Mouse (Mus musculus) small intestine, adult 2 months (tissue): ENCODE results near the gene Myh4. TPM values are rescaled to one million over a fixed set of nuclear protein-coding genes. Genes with fewer than 3 reads are reported as not detected.

Experiments
- H3K27ac ChIP-seq: fragments of 200-500 bp; 2 replicates; pipeline ENCODE4 v1.5.1; 2012; ENCODE audit warnings: low read depth, low read length, control low read depth, inconsistent platforms; ENCODE audit not compliant: insufficient read depth
- H3K27me3 ChIP-seq: fragments of 200-500 bp; 2 replicates; pipeline ENCODE4 v1.6.1; 2012; ENCODE audit warnings: mild to moderate bottlenecking, moderate library complexity, low read length, inconsistent platforms; ENCODE audit not compliant: control insufficient read depth, insufficient read depth
- H3K36me3 ChIP-seq: fragments of 200-500 bp; 2 replicates; pipeline ENCODE4 v1.6.1; 2012; ENCODE audit warnings: mild to moderate bottlenecking, low read length, control low read depth, inconsistent platforms; ENCODE audit not compliant: control insufficient read depth, insufficient read depth
- H3K4me1 ChIP-seq: fragments of 200-500 bp; 2 replicates; pipeline ENCODE4 v1.6.1; 2012; ENCODE audit warnings: low read length, inconsistent platforms, mixed read lengths; ENCODE audit not compliant: control insufficient read depth, insufficient read depth, insufficient read length
- H3K4me3 ChIP-seq: fragments of 200-500 bp; 2 replicates; pipeline ENCODE4 v1.5.1; 2012; ENCODE audit warnings: low read depth, mild to moderate bottlenecking, control low read depth, inconsistent platforms, low read length, moderate library complexity
- CTCF ChIP-seq: fragments of 200-500 bp; IDR thresholded peaks from 2 replicates; pipeline ENCODE4 v1.5.1; 2012; ENCODE audit warnings: low read depth, mild to moderate bottlenecking, control low read depth, inconsistent platforms, low read length, moderate library complexity, mixed read lengths; ENCODE audit not compliant: insufficient replicate concordance, insufficient read length; ENCODE audit errors: extremely low read depth
- POLR2A ChIP-seq: fragments of 200-500 bp; IDR thresholded peaks from 2 replicates; pipeline ENCODE4 v1.6.1; 2012; ENCODE audit warnings: low read depth, mild to moderate bottlenecking, control low read depth, inconsistent platforms, low read length, moderate library complexity
- WGBS: fragments of 180-500 bp; shearing (Covaris S2); methylation state at CpG from one replicate; pipeline ENCODE4 v1.1.7; 2018; 5-methylcytosine and 5-hydroxymethylcytosine counted together
- polyA plus RNA-seq: library from polyadenylated mRNA; depleted of rRNA; stranded (reverse); fragments of >200 nt; gene quantifications from 2 replicates; pipeline ENCODE4 v1.2.3, GENCODE M21; 2012; rRNA removed

The Myh4 gene
- polyA plus RNA-seq, 1 experiment: not detected

DNA sequence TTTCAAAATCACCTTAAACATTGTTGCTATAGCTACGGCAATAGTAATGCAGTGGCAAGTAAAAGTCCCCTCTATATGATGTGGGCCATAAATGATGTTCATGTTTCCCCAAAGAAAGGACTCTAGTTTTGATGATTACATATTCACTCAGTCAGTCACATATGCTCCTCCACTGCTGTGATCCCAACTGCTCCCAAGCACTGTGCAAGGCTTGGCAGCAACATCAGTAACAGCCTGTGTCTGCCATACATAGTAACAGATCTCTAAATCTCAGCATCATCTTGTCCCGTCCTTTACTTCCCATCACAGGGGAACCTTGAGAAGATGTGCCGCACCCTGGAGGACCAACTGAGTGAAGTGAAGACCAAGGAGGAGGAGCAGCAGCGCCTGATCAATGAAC lies 15.9 kb downstream of the Myh4 start:
- no peak for TF ChIP-seq POLR2A
- no peak for TF ChIP-seq CTCF
- WGBS: 90% methylated on average over 4 of the region's 4 CpGs
- Histone ChIP-seq H3K4me1 (no peaks in the 10 kb centered on the region), H3K36me3 (no peaks in the 10 kb centered on the region), H3K4me3 (no peak overlapping the region), H3K27ac (no peak overlapping the region), H3K27me3 (no peaks in the 10 kb centered on the region)

DNA sequence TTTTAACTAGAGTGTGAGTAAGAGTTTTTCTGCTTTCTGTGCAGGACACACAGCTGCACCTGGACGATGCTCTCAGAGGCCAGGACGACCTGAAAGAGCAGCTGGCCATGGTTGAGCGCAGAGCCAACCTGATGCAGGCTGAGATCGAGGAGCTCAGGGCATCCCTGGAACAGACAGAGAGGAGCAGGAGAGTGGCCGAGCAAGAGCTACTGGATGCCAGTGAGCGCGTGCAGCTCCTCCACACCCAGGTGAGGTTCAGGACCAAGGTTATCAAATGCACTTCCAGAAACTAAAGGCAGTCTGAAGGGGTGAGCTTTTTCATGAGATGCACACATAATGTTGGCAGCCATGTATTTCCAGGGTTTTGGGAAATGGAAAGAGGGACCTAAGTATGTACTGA lies 19.2 kb downstream of the Myh4 start:
- H3K4me3 ChIP-seq: no peak overlapping the region
- no peaks in the 10 kb centered on the region for H3K27me3 ChIP-seq
- H3K27ac ChIP-seq: no peak overlapping the region
- H3K36me3 ChIP-seq: no peaks in the 10 kb centered on the region
- no peaks in the 10 kb centered on the region for H3K4me1 ChIP-seq
- TF ChIP-seq POLR2A (no peak), CTCF (no peak)
- WGBS: 82% methylated on average over 7 of the region's 7 CpGs

GRCm38 (mm10) chr11:67260956-67261355 lies 23.1 kb downstream of the Myh4 start:
- TF ChIP-seq POLR2A (no peak), CTCF (no peak)
- 77% methylated on average over 6 of the region's 6 CpGs for WGBS
- H3K27me3 ChIP-seq: no peaks in the 10 kb centered on the region
- H3K27ac ChIP-seq: no peak overlapping the region
- H3K4me3 ChIP-seq: no peak overlapping the region
- no peaks in the 10 kb centered on the region for H3K36me3 ChIP-seq
- H3K4me1 ChIP-seq: no peaks in the 10 kb centered on the region

DNA sequence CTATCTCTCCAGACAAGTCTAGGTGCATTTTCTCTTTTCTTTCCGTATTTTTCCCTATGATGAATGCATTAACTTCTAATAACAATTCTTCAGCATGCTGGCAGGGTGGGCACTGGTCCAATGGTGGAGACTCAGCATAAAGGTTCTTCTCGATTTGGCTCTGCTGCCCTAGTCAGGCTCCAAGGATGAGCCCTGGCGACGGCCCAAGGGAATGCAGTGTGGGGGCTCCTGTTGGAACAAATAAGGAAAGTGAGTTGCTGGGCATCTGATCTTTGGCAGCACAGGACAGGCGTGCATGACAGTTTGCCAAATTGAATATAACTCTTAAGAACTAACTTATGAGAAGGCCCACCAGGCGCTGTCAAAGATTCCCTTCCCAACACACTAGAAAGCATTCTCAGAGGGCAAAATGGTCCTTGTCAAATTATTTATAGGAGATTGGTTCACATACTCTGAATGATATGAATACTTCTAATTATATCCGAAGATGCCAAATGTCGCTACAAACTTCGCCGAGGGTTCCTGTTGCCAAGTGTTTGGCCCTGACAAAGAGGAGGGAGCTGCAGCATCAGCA lies 38.9 kb downstream of the Myh4 start, which contains the start of gene Myh8:
Gene Myh8, plus strand, starts transcription at position 524 of the 574 bp plus-strand sequence.
- H3K4me1 ChIP-seq: no peaks in the 10 kb centered on the region
- 77% methylated on average over 10 of the region's 10 CpGs for WGBS
- no peak within 1 kb of the TSS for H3K27ac ChIP-seq
- H3K27me3 ChIP-seq: no peaks in the 10 kb centered on the region
- no peak within 1 kb of the TSS for H3K4me3 ChIP-seq
- TF ChIP-seq CTCF (no peak), POLR2A (no peak)
- no peaks in the 10 kb centered on the region for H3K36me3 ChIP-seq

DNA sequence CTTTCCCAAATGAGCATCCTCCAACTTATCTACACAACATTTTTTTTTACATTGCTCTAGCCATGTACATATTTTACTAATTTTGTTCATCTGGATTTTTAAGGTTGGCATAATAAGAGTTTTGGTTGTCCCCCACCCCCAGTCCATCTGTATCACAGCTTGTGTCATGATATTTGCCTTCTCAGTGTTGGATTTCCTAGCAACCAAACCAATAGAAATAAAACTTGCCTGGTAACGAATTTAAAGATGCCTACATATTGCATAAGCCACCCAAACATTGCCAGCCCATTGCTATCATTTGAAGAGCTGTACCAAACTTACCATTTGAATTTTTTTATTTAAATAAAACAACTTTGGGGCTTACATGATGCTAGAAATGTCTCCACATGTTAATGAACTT lies 55.6 kb downstream of the Myh4 start:
- no peak overlapping the region for H3K4me3 ChIP-seq
- no peak for TF ChIP-seq CTCF
- no peak for TF ChIP-seq POLR2A
- no peaks in the 10 kb centered on the region for H3K4me1 ChIP-seq
- WGBS: 70% methylated on average over 1 of the region's 1 CpGs
- H3K27me3 ChIP-seq: no peaks in the 10 kb centered on the region
- no peak overlapping the region for H3K27ac ChIP-seq
- no peaks in the 10 kb centered on the region for H3K36me3 ChIP-seq

Other genes starting within 250 kb of the Myh4 start
- 2.7 and 3.6 TPM in 2 replicates for gene Tmem220, start 212.9 kb upstream of the Myh4 start, polyA plus RNA-seq
- 5.2 and 18.2 TPM in 2 replicates for gene Adprm, start 185.4 kb upstream of the Myh4 start, polyA plus RNA-seq
- 5.6 and 10.7 TPM in 2 replicates for gene Sco1, start 185.4 kb upstream of the Myh4 start, polyA plus RNA-seq
- gene Myh3, start 159.7 kb upstream of the Myh4 start, polyA plus RNA-seq: 0.01 and 0.06 TPM in 2 replicates
- gene Myh2, start 67.0 kb upstream of the Myh4 start, polyA plus RNA-seq: not detected in 2 replicates
- gene Myh1, start 38.0 kb upstream of the Myh4 start, polyA plus RNA-seq: not detected in 2 replicates
- gene Myh8, start 39.1 kb downstream of the Myh4 start, polyA plus RNA-seq: not detected in 2 replicates
- gene Myh13, start 83.6 kb downstream of the Myh4 start, polyA plus RNA-seq: not detected in 2 replicates
- 1.6 and 2.1 TPM in 2 replicates for gene Gas7, start 217.4 kb downstream of the Myh4 start, polyA plus RNA-seq